In the genomic region with DNA sequence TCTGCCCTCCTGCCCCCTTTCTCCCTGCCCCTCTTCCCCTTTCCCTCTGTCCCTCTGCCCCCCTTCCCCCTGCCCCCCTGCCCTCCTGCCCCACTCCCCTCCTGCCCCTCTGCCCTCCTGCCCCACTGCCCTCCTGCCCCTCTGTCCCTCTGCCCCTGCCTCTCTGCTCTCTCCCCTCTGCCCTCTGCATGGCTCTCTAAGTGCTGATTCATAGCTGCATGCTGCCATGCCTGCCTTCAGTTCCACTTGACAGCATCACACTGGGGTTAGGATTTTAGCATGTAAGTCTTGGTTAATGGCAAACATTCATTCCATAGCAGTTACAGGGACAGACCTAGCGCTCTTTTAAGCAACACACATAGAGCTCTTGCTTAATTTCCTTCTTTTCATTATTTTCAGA, we compare ENCODE assay signal across 20 mouse cellular contexts.
DNase-seq lines count a peak whose midpoint lies in the region; ATAC-seq and TF ChIP-seq lines count a peak whose summit lies in the region.
"Had no signal": no experiment of that assay in that cellular context is flagged by ENCODE, and none has a peak within 500 bp of the region (broad histone marks: within the 10 kb centered on the region; RNA-seq: fewer than 3 reads in every experiment).

No protein-coding gene starts in this region.

- no peak for TF ChIP-seq CTCF in Patski (IDR thresholded peaks at IDR 0.05)

- peaks cover 14% of the 10 kb centered on the region for H3K4me1 ChIP-seq in heart, embryonic 11.5 days (ENCODE audit: control insufficient read depth, insufficient read depth, low read length)
- peaks cover 11% of the 10 kb centered on the region for H3K4me1 ChIP-seq in midbrain, embryonic 10.5 days
- H3K4me1 ChIP-seq: liver, embryonic 15.5 days; midbrain, embryonic 12.5 days had no signal

- WGBS in heart, embryonic 11.5 days (ENCODE audit: insufficient replicate concordance), result 73% methylated on average over 1 of the region's 1 CpGs
- WGBS in midbrain, embryonic 10.5 days, result 78% methylated on average over 1 of the region's 1 CpGs

- no peak for ATAC-seq in heart, embryonic 11.5 days (replicated peaks; ENCODE audit: insufficient number of reproducible peaks, low FRiP score, low TSS enrichment)
- peak; percentile 93 for ATAC-seq in Patski
- ATAC-seq: inflammation-experienced regulatory T-cells, adult 6 months had no signal

- DNase-seq in heart, adult 11 months, result peak; percentile 66
- peak; percentile 55 for DNase-seq in Patski (ENCODE audit: low read depth, low spot score)
- peak; percentile 38 to 63 for DNase-seq in kidney, adult 8-10 months
- DNase-seq in kidney, postnatal 25 days, result peak; percentile 51 to 81
- no peak for DNase-seq in natural killer cell, adult 2 months (ENCODE audit: low spot score in 2 of 2)
- DNase-seq in gastrocnemius, adult 8-10 months (ENCODE audit: low spot score in 2 of 2), result no peak
- no peak for DNase-seq in midbrain, embryonic 10.5 days (ENCODE audit: low spot score)
- DNase-seq: adrenal gland, postnatal 14 days; cerebellum, adult 8-10 months; gastrocnemius, postnatal 36 days; lung, postnatal 14 days; retina, postnatal 1 day; thymus, adult 2 months had no signal

- no peaks in the 10 kb centered on the region for H3K36me3 ChIP-seq in heart, embryonic 11.5 days (ENCODE audit: control insufficient read depth, insufficient read depth, low read length)
- no peaks in the 10 kb centered on the region for H3K36me3 ChIP-seq in midbrain, embryonic 10.5 days
- H3K36me3 ChIP-seq: limb, embryonic 13.5 days; liver, embryonic 15.5 days; midbrain, embryonic 12.5 days; neural tube, embryonic 15.5 days had no signal

- POLR2A ChIA-PET in Patski (lab: Charles Lee), result interaction anchor here (0.6 to 1.6 kb wide), 2 partner anchors 44 to 278 kb away, joined by 3 to 4 read pairs; no protein-coding TSS in a partner anchor

- CTCF ChIA-PET in Patski (lab: Charles Lee), result interaction anchor here (0.9 to 1.4 kb wide), 2 partner anchors 9 to 13 kb away, joined by 3 read pairs; no protein-coding TSS in a partner anchor

- H3K4me2 ChIP-seq in heart, embryonic 11.5 days, result no peak overlapping the region
- H3K4me2 ChIP-seq: limb, embryonic 13.5 days; liver, embryonic 15.5 days; midbrain, embryonic 12.5 days; neural tube, embryonic 15.5 days had no signal

- no peaks in the 10 kb centered on the region for H3K9me3 ChIP-seq in heart, embryonic 11.5 days (replicated peaks; ENCODE audit: control insufficient read depth, low read length)
- H3K9me3 ChIP-seq in midbrain, embryonic 10.5 days (replicated peaks), result no peaks in the 10 kb centered on the region
- H3K9me3 ChIP-seq: limb, embryonic 13.5 days; liver, embryonic 15.5 days; midbrain, embryonic 12.5 days; neural tube, embryonic 15.5 days had no signal

- H3K4me3 ChIP-seq in heart, embryonic 11.5 days (ENCODE audit: low read depth, low read length), result no peak overlapping the region
- no peak overlapping the region for H3K4me3 ChIP-seq in midbrain, embryonic 10.5 days
- H3K4me3 ChIP-seq: limb, embryonic 13.5 days; liver, embryonic 15.5 days; midbrain, embryonic 12.5 days; neural tube, embryonic 15.5 days had no signal

- in situ Hi-C loops in Patski (cut with MboI; ENCODE audit: low pct_unique_long_range_greater_than_20kb), result no loop called here

- no peak overlapping the region for H3K9ac ChIP-seq in heart, embryonic 11.5 days (ENCODE audit: low read depth, low read length)
- H3K9ac ChIP-seq: limb, embryonic 13.5 days; liver, embryonic 15.5 days; midbrain, embryonic 12.5 days; neural tube, embryonic 15.5 days had no signal

- no peaks in the 10 kb centered on the region; the same call in 1 of the 2 replicates for H3K27me3 ChIP-seq in heart, embryonic 11.5 days (ENCODE audit: control insufficient read depth, insufficient read depth, low read length)
- no peaks in the 10 kb centered on the region for H3K27me3 ChIP-seq in Patski
- peaks cover 14% of the 10 kb centered on the region for H3K27me3 ChIP-seq in midbrain, embryonic 10.5 days (ENCODE audit: low read depth, poor library complexity, severe bottlenecking)
- H3K27me3 ChIP-seq: CH12.LX; liver, embryonic 15.5 days; midbrain, embryonic 12.5 days; neural tube, embryonic 15.5 days had no signal

- no peak overlapping the region for H3K27ac ChIP-seq in heart, embryonic 11.5 days (ENCODE audit: low read depth, low read length)
- H3K27ac ChIP-seq in midbrain, embryonic 10.5 days (replicated peaks), result no peak overlapping the region
- H3K27ac ChIP-seq: limb, embryonic 13.5 days; liver, embryonic 15.5 days; midbrain, embryonic 12.5 days; neural tube, embryonic 15.5 days had no signal

Comparison
In these comparisons a context has a peak if more than half of its experiments do, and no peak if none do; other contexts are left out.
1. DNase-seq: peak in heart, adult 11 months (single experiment), Patski (single experiment), kidney, adult 8-10 months (2 of 2) and kidney, postnatal 25 days (2 of 2); none in natural killer cell, adult 2 months (0 of 2), gastrocnemius, adult 8-10 months (0 of 2) and midbrain, embryonic 10.5 days (single experiment).